Mouse (Mus musculus): ENCODE data around the gene Fer. TPM values are rescaled to one million over a fixed set of nuclear protein-coding genes. Genes with fewer than 3 reads are reported as not detected.

Fer gene
- polyA plus RNA-seq, 1 experiment: not detected

DNA sequence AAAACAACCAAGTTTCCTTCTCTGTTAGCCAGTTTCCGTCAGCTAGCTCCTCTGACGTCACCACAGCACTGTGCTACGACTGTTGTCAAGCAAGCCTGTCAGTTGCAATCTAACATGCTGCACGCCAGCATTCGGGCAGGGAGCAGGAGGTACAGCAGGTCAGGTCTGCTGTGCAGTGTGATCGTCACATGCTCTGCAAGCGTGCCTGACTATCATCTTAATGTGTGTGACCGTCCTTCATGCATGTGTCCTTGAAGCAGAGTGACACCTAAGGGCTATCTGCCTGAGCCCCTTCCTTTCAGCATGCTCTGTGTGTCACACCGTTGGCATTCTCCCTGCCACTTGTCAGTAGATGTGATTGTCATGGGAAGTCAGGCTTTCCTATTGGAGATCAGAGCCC is 279.0 kb downstream of the Fer start:
- no peak overlapping the region for H3K4me3 ChIP-seq (ENCODE audit: insufficient read depth, low read depth, low read length)
- WGBS: 81% methylated on average over 9 of the region's 9 CpGs
- peaks cover 26% of the 10 kb centered on the region for H3K4me1 ChIP-seq (ENCODE audit: control insufficient read depth, insufficient read depth, low read length)
- H3K27ac ChIP-seq (ENCODE audit: insufficient read depth, low read depth, low read length): no peak overlapping the region
- TF ChIP-seq CTCF (IDR thresholded peaks at IDR 0.05; ENCODE audit: insufficient read depth, low read depth, low read length) (no peak), POLR2A (IDR thresholded peaks at IDR 0.05; ENCODE audit: insufficient read depth, low read depth, low read length) (no peak)

DNA sequence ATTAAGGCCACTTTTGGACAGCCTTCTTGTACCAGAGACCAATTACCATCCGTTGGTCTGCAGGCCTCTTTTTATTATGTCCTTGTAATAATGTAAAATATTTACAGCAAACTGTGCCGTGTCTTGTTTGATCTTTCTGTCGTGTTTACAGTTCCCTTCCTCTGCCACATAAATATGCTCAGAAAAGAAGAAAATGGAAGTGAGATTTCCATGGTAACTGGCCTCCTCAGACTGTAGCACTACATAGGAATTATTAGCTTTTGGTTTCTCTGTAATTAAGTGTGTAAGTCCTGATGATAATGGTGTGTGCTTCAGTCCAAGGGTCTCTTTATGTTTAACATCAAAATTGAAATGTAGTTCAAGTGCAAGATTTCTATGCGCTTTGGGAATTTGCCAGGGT is 283.5 kb downstream of the Fer start:
- Histone ChIP-seq H3K27ac (ENCODE audit: insufficient read depth, low read depth, low read length) (peak overlapping the region; percentile 83; the same call in 1 of the 2 replicates), H3K4me3 (ENCODE audit: insufficient read depth, low read depth, low read length) (no peak overlapping the region), H3K4me1 (ENCODE audit: control insufficient read depth, insufficient read depth, low read length) (peaks cover 7% of the 10 kb centered on the region)
- TF ChIP-seq CTCF (IDR thresholded peaks at IDR 0.05; ENCODE audit: insufficient read depth, low read depth, low read length): no peak
- TF ChIP-seq POLR2A (IDR thresholded peaks at IDR 0.05; ENCODE audit: insufficient read depth, low read depth, low read length): no peak
- 28% methylated on average over 4 of the region's 4 CpGs for WGBS

DNA sequence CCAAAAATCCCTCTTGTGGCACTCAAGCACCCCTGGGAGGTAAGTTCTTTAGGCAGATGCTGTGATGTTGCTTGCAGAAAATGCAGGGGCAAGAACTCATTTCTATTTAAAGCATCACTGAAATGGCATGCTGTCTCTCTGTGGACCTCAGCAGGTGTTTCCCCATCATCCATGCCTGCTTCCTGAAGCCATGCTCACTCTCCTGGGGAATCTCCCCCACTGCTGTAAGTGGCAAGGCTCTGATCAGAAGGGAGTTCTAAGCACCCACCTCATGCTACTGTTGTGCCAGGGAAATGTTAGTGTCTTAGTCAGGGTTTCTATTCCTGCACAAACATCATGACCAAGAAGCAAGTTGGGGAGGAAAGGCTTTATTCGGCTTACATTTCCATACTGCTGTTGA is 287.9 kb downstream of the Fer start:
- Histone ChIP-seq H3K4me1 (ENCODE audit: control insufficient read depth, insufficient read depth, low read length) (peaks cover 4% of the 10 kb centered on the region), H3K27ac (ENCODE audit: insufficient read depth, low read depth, low read length) (no peak overlapping the region), H3K4me3 (ENCODE audit: insufficient read depth, low read depth, low read length) (no peak overlapping the region)
- TF ChIP-seq POLR2A (IDR thresholded peaks at IDR 0.05; ENCODE audit: insufficient read depth, low read depth, low read length) (no peak), CTCF (IDR thresholded peaks at IDR 0.05; ENCODE audit: insufficient read depth, low read depth, low read length) (no peak)
- WGBS: 59% methylated on average over 1 of the region's 1 CpGs

GRCm38 (mm10) chr17:64167731-64168130 is 304.9 kb downstream of the Fer start:
- Histone ChIP-seq H3K4me1 (ENCODE audit: control insufficient read depth, insufficient read depth, low read length) (no peaks in the 10 kb centered on the region), H3K27ac (ENCODE audit: insufficient read depth, low read depth, low read length) (no peak overlapping the region), H3K4me3 (ENCODE audit: insufficient read depth, low read depth, low read length) (no peak overlapping the region)
- no peak for TF ChIP-seq POLR2A (IDR thresholded peaks at IDR 0.05; ENCODE audit: insufficient read depth, low read depth, low read length)
- no peak for TF ChIP-seq CTCF (IDR thresholded peaks at IDR 0.05; ENCODE audit: insufficient read depth, low read depth, low read length)
- 72% methylated on average over 5 of the region's 5 CpGs for WGBS

- Histone ChIP-seq H3K27ac (ENCODE audit: insufficient read depth, low read depth, low read length) (no peak overlapping the region), H3K4me3 (ENCODE audit: insufficient read depth, low read depth, low read length) (no peak overlapping the region), H3K4me1 (ENCODE audit: control insufficient read depth, insufficient read depth, low read length) (no peaks in the 10 kb centered on the region)
- no peak for TF ChIP-seq POLR2A (IDR thresholded peaks at IDR 0.05; ENCODE audit: insufficient read depth, low read depth, low read length)
- no peak for TF ChIP-seq CTCF (IDR thresholded peaks at IDR 0.05; ENCODE audit: insufficient read depth, low read depth, low read length)
- WGBS: 79% methylated on average over 5 of the region's 5 CpGs
These were observed 307.2 kb downstream of the Fer start for GRCm38 (mm10) chr17:64170019-64170418.

DNA sequence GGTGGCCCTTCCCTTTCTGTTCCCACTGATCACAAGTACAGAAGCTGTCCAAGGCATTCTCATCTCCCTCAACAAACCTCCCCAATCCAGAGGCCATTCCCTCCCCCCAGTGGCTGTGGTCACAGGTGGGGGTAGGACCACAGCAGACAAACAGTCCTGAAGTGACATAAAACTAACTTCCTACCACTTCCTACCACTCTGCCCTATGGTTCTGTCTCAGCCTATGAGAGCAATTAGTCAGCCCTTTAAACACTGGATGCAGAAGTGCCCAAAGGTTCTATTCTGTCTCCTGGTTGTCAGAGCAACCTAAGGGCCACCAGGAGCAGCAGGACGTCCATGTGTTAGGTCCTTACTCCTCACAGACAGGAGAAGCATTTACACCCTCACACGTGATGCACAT is 309.6 kb downstream of the Fer start:
- TF ChIP-seq CTCF (IDR thresholded peaks at IDR 0.05; ENCODE audit: insufficient read depth, low read depth, low read length) (no peak), POLR2A (IDR thresholded peaks at IDR 0.05; ENCODE audit: insufficient read depth, low read depth, low read length) (no peak)
- no peaks in the 10 kb centered on the region for H3K4me1 ChIP-seq (ENCODE audit: control insufficient read depth, insufficient read depth, low read length)
- no peak overlapping the region for H3K4me3 ChIP-seq (ENCODE audit: insufficient read depth, low read depth, low read length)
- 92% methylated on average over 2 of the region's 2 CpGs for WGBS
- no peak overlapping the region for H3K27ac ChIP-seq (ENCODE audit: insufficient read depth, low read depth, low read length)

GRCm38 (mm10) chr17:64180546-64180945 is 317.7 kb downstream of the Fer start:
- H3K27ac ChIP-seq (ENCODE audit: insufficient read depth, low read depth, low read length): no peak overlapping the region
- H3K4me1 ChIP-seq (ENCODE audit: control insufficient read depth, insufficient read depth, low read length): peaks cover 4% of the 10 kb centered on the region; the same call in 1 of the 2 replicates
- WGBS: 75% methylated on average over 5 of the region's 5 CpGs
- H3K4me3 ChIP-seq (ENCODE audit: insufficient read depth, low read depth, low read length): no peak overlapping the region
- TF ChIP-seq POLR2A (IDR thresholded peaks at IDR 0.05; ENCODE audit: insufficient read depth, low read depth, low read length): no peak
- no peak for TF ChIP-seq CTCF (IDR thresholded peaks at IDR 0.05; ENCODE audit: insufficient read depth, low read depth, low read length)

- TF ChIP-seq POLR2A (IDR thresholded peaks at IDR 0.05; ENCODE audit: insufficient read depth, low read depth, low read length) (no peak), CTCF (IDR thresholded peaks at IDR 0.05; ENCODE audit: insufficient read depth, low read depth, low read length) (no peak)
- no peak overlapping the region for H3K4me3 ChIP-seq (ENCODE audit: insufficient read depth, low read depth, low read length)
- no peak overlapping the region for H3K27ac ChIP-seq (ENCODE audit: insufficient read depth, low read depth, low read length)
- peaks cover 4% of the 10 kb centered on the region; the same call in 1 of the 2 replicates for H3K4me1 ChIP-seq (ENCODE audit: control insufficient read depth, insufficient read depth, low read length)
- 43% methylated on average over 3 of the region's 3 CpGs for WGBS
These were observed 318.4 kb downstream of the Fer start for GRCm38 (mm10) chr17:64181291-64181690.

GRCm38 (mm10) chr17:64182599-64182998 is 319.7 kb downstream of the Fer start:
- TF ChIP-seq CTCF (IDR thresholded peaks at IDR 0.05; ENCODE audit: insufficient read depth, low read depth, low read length) (no peak), POLR2A (IDR thresholded peaks at IDR 0.05; ENCODE audit: insufficient read depth, low read depth, low read length) (no peak)
- Histone ChIP-seq H3K4me3 (ENCODE audit: insufficient read depth, low read depth, low read length) (no peak overlapping the region), H3K27ac (ENCODE audit: insufficient read depth, low read depth, low read length) (no peak overlapping the region), H3K4me1 (ENCODE audit: control insufficient read depth, insufficient read depth, low read length) (peaks cover 4% of the 10 kb centered on the region; the same call in 1 of the 2 replicates)
- WGBS: 96% methylated on average over 3 of the region's 3 CpGs

GRCm38 (mm10) chr17:64183196-64183595 is 320.3 kb downstream of the Fer start:
- H3K4me3 ChIP-seq (ENCODE audit: insufficient read depth, low read depth, low read length): no peak overlapping the region
- WGBS: 34% methylated on average over 5 of the region's 5 CpGs
- H3K27ac ChIP-seq (ENCODE audit: insufficient read depth, low read depth, low read length): no peak overlapping the region
- peaks cover 4% of the 10 kb centered on the region; the same call in 1 of the 2 replicates for H3K4me1 ChIP-seq (ENCODE audit: control insufficient read depth, insufficient read depth, low read length)
- TF ChIP-seq POLR2A (IDR thresholded peaks at IDR 0.05; ENCODE audit: insufficient read depth, low read depth, low read length) (no peak), CTCF (IDR thresholded peaks at IDR 0.05; ENCODE audit: insufficient read depth, low read depth, low read length) (no peak)

Other genes with a start within 250 kb of the Fer start
- gene A930002H24Rik, start 729 bp downstream of the Fer start, polyA plus RNA-seq (2012; ENCODE audit: insufficient read depth, insufficient read length, low replicate concordance, missing spikeins): not detected in 2 replicates